Mouse (Mus musculus) neural tube, embryonic 10.5 days (tissue): ENCODE measurements around the gene Slc24a2.
A peak's percentile ranks its signal among the peaks of the same experiment; 100 is the strongest.

ENCODE experiments used
- DNase-seq: peaks from one replicate; pipeline ENCODE4 v3.0.0-alpha.2; 2017; ENCODE audit warnings: low spot score; ENCODE audit errors: extremely low spot score

Gene Slc24a2

DNA sequence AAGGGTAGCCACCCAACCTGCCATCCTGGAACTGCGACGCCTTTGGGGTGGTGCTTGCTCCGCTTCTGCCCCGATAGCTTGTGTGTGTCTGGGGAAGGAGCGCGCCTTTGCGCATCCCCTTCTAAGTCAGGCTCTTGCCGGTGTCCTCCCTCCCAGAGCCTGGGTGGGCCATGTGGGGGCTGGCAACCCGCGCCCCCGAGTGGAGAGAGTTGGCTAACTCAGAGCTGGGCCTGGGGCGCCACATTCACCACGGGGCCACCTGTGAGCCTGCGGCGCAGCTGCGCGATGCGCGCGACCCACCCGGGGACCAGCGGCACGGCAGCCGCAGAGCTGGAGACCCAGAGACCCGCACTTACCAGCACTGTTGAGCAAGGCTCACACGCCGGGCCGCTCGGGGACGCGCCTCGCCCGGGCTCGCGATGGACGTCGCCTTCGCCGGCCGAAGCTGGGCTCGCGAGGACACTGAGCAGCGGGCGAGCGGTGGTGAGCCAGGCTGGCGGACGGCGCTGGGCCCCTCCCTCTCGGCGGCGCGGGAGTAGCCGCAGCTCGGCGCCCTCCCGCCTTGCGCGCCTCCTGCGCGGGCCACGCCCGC lies at the start of gene Slc24a2:
Gene Slc24a2, minus strand, starts transcription at position 518 of the 592 bp plus-strand sequence.
- DNase-seq, result peak; percentile 77

DNA sequence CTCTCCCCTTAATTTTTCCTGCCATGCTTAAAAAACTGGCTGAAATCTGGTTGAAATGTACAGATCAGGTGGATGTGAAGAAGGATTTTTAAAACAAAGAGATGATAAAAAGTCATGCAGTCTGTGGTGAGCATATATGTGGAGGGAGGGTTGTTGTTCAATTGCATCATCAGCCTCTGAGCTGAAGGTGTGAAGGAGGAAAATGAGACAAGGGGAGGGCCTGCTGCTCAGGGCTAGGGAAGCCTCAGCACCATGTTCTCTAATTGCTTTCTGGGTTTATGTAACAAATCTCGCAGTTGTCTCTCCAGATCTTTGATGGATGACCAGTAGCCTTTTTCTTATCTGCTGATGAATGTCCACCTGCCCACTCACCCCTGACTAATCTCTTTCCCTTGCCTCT lies 44.5 kb upstream of the Slc24a2 start:
- no peak for DNase-seq

DNA sequence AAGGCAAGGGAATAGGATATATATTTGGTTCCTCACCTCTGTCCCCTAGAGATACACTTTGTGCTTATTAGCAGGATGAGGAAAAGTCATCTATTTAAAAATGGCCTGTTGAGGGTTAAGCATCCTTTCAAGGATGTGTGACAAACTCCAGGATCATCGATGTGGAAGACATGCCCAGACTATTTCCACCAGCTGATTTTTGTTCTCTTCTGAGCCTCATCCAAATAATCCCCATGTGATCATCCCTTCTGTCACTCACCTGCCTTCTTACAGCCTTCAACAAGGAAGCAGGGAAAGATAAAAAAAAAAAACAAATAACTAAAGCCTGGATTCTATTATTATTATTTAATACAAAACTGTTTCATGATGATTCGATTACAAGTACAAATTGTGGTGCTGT lies 44.0 kb upstream of the Slc24a2 start:
- no peak for DNase-seq

DNA sequence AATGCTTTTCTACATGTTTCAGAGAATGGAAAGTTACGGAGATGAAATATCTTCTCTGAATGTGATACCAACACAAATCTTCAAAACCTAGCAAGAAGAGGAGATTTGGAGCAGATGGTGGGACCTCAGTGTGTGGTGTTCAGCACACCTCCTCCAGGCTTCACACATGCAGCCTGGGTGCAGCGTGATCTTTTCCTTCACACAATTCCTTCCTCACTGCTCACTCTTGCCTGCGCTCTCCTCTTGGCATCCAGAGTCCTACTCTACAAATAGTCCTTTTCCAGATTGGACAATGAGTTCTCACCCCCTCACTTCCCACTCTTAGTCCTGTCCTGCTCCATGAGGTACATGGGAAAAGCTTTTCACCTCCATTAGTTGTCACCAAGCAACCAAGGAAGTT lies 43.2 kb upstream of the Slc24a2 start:
- no peak for DNase-seq

DNA sequence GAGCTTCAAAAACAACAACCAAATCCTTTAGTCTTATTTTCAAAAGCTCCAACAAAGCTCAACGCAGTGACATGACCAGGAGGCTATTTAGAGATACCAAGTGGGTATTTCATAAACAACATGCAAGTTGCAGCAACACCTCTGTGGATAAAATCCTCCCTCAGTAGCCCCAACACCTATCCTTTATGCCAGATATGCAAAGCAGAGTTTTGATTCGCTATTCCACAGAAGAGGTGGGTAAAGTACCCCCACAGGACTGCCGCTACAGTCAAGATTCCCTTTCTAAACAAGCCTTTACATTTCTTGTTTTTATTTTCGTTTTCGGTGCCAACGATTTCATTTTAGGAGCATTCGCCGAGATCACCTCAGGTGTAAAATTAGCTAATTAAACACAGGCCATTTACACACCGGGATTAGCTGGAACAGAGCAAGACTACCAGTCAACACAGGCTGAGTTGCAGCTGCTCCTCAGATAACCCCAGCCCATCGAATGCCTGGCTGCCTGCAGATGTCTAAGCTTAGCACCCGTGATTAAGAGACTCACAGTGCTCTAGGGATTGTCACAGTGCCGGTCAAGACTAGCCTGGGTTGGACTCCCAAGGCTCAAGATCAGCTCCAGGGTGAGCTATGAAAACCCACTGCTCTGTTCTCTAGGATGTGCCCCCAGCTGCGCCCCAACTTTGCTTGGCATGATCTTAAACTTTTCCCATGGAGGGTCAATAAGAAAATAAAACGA lies 885 bp downstream of the Slc24a2 start:
- peak; percentile 33 for DNase-seq

DNA sequence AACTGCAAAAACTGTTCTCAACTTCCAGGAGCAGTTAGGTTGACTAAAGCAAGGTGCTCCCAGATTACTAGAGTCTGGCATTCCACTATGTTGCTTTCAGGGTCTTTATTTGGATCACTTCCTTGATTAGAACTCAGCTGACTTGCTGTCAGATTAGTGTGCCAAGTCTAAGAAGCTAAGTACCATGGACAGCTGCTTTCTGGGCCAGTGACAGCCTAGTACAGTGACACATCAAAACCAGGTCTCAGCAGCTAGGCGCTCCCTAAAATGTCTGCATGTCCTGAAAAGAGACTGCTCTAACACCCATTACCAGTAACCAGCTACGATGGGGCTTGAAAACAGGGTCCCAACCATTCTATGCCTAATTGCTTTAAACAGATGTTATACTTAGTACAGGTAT lies 8.7 kb downstream of the Slc24a2 start:
- DNase-seq, result no peak

DNA sequence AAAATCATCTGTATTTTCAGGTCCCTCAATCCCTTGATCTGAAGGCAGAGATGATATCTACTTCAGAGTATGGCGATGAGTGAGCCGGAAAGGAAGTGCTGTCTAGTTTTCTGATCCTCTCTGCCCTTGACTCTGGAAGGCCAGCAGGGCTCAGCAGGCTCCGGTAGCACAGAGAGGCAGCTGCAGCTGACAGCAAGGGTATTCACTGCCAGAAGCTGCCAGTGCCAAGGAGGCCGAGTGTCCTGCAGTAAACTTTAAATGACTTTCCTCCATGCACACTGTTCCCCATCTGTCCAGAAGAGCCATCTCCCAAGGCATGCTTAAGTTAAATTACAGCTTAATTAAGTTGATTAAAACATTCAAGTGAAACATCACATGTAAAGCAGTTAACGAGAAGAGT lies 12.1 kb downstream of the Slc24a2 start:
- DNase-seq, result no peak

DNA sequence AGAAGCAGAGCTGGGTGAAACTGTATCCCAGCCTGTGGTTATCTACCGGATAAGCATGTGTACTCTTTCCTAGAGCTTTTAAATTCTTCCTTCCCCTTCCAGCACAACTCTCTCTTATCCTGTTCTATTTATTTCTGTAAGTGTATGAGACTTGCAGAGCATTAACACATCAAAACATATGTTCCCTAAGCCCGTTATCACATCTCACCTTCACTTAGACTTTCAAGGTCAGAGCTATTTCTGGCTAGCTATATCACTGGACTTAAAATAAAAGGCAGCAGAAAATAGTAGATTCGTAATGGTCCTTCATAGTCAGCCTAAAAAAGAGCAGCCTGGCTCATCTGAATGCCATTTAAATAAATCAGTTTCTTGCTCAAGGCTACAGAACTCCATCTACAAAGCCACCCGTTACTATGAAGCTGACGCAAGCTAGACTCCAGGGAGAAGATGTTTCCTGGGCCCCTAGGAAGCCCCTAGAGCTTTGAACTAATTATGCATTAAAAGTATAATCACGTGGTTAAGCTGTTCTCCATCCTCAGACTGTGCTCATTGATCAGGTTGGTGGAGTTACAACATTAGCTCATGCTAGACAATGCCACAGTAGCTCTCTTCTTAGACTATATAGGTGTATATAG lies 18.8 kb downstream of the Slc24a2 start:
- no peak for DNase-seq

DNA sequence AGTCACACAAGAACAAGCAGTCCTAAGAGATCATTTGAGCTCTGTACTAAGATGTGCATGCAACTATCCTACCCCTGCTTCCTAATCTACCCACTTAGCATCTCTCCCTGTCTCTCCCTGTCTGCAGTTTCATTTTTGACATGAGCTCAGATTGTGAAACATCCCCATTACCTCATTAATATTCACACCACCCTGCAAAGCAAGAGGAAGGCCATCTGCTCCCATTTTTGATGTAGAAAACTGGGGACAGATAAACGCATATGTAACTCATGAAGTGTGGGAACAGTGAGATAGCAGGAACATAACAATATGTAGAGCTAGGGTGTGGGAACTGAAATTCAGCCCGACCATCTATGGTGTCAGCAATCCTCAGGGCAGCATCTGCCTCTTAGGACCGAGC lies 19.7 kb downstream of the Slc24a2 start:
- no peak for DNase-seq

DNA sequence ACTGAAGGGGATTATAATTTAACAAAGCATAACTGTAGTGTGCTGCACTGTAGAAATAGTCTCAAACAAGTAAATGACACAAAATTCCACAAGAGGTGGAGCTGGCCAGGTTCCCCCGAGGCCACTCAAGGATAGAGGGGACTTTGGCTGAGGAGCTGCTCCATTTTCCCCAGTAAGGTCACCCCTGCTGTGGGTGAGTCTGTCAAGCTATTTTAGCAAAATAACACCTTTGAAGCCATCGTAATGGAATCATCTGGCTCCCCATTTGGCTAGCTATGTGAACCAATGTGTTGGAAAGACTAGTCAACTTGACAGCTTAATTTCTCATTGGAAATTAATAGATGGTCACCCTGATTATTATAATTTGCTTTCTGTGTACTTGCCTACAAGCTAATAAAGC lies 28.2 kb downstream of the Slc24a2 start:
- no peak for DNase-seq

DNA sequence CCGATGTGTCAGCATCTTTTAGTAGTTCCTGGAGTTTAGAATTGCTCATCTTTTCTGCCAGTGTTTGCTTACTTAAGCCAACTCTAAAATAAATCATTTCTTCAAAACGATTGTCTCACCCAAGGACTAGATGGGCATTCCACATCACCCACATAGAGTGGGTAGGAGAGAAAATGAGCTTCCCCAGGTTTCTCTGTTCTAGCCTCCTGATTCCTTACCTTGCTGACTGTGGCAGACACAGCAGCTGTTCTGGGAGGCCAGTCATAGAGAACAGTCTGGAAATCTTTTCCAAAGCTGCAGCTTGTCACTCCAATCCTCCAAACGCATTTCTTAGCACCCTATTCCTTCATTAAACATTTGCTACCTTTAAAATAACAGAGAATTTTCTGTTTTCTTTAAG lies 29.0 kb downstream of the Slc24a2 start:
- no peak for DNase-seq

DNA sequence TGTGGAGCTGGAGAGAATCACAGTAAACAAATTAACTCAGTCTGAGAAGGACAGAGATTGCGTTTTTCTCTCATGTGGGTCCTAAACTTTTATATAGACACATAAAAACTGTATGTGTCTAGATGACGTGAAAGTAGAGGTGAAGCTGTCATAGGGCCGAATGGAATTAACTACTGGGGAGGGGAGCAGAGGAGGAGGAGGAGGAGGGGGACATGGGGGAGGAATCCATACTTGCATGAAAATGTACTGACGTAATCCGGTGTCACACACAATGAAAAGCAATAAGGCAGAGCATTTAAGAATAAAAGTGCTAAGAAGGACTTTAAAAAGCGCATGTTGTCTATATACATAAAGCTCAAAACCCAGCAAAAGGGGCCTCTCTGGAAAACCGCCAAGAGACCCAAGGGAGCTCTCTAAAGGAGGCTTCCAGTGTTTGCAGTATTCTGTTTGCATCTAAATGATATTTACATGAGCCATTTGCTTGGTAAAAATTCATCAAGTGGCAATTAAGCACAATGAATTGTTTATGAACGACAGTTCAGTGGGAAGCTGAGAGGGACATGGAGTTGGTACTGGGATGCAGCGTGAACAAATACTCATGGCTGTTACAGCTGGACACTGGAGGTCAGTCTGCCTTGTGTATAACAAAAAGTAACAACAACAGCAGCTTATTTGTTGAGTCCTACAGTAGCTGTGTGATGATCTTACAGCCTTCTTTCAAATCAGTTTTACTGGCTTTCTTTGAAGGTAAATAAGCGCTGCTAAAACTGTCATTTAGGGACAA lies 45.9 kb downstream of the Slc24a2 start:
- no peak for DNase-seq

DNA sequence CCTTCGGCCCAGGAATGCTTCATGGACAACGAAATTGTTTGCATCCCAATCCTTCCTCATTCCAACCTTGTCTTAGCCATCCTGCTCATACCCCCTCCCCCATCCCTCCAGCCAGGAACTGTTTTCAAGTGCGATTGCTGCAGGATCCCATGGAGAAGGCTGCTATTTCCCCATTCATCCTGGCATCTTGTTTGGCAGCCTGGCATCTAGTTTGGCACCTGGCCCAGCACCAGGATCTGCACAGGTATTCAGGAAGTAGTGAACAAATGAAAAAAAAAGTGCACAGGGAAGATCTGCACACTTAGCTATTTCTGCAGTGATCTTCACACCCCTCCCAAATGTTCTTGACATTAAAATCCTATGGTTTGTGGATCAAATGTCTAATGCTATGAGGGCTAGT lies 53.2 kb downstream of the Slc24a2 start:
- no peak for DNase-seq

DNA sequence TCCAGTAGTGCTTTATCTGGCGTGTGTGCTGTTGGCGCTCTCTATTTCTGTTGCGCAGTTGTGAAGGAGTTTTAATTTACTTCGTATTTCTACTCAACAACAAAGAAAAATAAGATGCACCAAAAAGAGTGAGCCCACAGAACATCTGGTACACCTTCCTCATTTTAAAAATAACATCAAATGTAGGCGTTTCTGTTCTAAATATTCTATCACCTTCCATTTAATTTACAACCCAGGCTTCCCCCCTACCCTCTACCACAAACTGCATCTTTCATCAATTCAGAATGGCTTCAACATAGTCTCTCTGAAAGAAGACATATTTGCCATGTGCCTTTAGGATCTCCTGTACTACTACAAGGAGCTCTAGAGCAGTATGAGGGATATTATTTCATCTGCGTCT lies 66.3 kb downstream of the Slc24a2 start:
- no peak for DNase-seq

DNA sequence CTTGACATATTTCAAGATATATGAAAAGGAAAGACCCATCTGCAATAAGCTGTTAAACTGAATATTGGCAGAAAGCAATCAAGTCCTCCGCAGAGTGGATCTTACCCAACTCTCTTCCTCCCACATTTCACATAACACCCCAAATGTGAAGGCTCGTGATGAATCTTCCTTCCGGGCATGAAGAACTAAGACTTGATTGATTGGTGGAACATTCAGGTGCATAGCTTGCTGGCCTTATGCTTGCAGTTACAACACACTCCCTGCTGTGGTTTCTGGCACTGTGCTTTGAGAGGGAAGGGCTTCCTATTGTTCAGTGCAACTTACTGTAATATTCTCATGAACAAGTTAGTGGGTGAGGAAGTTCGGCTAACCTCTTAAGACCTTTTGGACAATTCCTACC lies 72.2 kb downstream of the Slc24a2 start:
- no peak for DNase-seq

DNA sequence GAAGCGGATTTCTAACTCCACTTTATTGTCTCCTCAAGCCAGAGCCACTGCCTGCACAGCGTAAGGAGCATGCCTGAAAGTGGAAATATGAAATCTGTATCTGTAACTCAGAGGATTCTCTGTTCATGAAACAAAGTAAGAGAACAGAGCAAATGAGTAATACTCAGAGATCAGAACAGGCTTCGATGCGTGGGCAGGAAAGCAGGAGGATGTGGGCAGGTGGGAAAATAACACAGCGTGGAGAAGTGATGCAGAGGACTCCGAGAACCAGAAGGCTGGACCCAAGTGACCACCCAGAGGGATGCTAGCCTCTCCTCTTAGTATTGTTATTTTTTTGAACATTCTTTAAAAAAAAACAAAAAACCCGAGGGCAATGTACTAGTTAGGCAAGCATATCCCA lies 78.3 kb downstream of the Slc24a2 start:
- DNase-seq, result no peak

DNA sequence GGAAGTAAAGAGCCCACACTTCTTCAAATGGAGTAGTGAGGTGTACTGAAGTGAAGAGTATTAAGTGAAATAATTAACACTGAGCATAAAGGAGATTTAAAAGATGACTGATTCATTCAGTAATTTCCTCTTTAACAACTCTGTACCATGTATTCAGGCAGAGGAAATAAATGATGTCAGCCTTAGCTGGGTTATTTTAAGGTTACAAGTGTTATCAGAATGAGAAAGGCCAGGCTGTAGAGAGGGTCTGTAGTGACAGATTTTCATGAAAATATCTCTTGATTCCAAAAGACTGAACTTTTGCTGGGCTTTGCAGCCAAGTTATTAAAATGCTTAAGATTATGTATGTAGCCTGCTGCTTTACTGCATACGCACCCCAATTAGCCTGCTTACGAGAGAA lies 80.7 kb downstream of the Slc24a2 start:
- DNase-seq, result no peak

DNA sequence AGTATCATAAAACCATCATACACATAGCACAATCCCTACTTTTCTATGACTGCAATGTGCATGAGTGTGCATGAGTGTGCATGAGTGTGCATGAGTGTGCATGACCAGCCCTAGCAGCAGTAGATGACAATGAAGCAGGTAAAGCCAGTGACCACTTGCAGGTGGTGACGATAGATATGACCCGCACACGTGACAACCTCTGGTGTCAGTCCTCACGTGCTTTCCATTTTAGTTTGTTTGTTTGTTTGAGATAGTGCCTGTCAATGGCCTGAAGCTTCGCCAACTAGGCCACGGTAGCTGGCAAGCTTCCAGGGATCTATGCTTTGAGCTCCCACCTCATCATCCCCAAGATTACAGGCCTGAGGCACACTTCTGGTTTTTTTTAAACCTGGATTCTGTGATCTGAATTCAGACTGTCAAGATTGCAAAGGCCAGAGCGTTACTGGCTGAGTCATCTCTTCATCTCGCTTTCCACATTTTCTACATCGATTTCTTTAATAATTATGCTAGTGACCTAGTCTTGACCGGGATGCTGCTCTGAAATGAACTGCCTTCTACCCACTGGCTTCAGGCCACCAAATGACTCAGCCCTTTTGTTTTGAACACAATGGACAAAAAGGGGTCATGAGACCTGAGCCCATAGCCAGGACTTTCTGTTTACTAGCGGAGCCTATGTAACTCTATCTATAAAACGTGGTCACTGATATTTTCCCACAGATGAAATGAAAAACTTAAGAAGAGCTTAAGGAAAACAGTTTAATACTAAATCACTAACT lies 88.5 kb downstream of the Slc24a2 start:
- DNase-seq, result no peak

DNA sequence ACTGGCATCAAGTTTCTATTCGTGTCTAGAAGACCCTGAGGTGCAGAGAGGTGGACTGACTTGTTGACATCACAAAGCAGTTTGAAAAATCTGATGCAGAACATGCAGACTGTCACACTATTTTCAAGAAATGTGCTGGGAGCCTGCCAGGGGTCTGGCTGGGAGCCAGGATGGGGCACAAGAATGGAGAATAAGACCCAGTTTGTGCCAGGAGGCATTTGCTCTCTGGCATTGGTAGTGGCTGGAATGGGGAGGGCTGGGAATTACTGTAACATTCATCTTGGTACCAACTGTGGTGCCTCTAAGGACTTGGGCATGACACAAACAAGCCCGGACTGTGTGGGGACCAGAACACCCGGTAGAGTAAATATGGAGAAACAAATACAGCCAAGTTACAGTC lies 89.4 kb downstream of the Slc24a2 start:
- DNase-seq, result no peak

DNA sequence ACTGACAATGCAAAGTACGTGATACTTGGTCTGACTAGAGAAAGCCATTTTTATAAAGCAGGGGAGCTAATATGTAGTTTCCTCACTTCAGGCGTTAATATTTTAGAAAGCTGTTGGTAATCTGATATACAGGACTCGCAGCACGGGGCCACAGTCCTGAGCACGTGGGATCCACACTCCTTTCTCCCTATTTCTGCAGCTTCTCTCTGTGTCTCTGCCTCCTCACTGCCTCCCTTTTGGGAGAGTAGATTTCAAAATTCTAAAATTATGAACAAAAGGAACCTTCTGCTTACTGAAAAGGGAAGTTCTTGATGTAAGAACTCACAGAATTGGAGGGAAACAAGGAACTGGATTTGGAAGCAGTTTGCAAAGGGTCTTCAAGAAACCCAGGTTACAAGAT lies 97.8 kb downstream of the Slc24a2 start:
- no peak for DNase-seq

DNA sequence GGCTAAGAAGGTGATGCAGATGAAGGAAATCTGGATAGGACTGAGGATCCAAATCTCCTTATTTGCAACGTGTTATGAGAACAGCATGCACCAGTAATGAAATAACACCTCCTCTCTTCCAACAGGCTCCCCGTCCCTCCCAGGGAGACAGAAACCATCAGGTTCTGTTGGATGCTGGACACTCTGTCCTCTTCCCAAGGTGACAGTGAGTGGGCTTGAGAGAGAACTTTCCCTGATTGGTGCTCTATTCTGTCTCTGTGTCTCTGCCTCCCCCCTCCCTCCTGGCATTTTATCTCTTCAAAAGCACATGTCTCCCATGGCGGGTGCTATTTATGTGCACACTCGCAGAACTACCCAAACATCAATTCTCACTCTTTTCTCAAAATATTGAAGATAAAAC lies 103.5 kb downstream of the Slc24a2 start:
- no peak for DNase-seq
